Mouse (Mus musculus): ENCODE data around the gene Lrrk1. TPM values are rescaled to one million over a fixed set of nuclear protein-coding genes. Genes with fewer than 3 reads are reported as not detected.
"Not testable (repeated sequence)": the region's sequence is repeated elsewhere in the genome, so short reads cannot be mapped to it uniquely, and the experiment has no call there.

Gene Lrrk1
- polyA plus RNA-seq, 1 experiment from 2014 or later: 15.4 TPM

- WGBS: 91% methylated on average over 10 of the region's 10 CpGs
- ATAC-seq: not testable (repeated sequence)
Observed at GRCm38 (mm10) chr7:66190385-66190784, 197.8 kb downstream of the Lrrk1 start.

GRCm38 (mm10) chr7:66187581-66188231 lies 200.4 kb downstream of the Lrrk1 start:
- Histone ChIP-seq H3K4me1 (ENCODE audit: control insufficient read depth, insufficient read depth, low read length) (no peaks in the 10 kb centered on the region), H3K27ac (ENCODE audit: low read length) (no peak overlapping the region), H3K27me3 (replicated peaks; ENCODE audit: control insufficient read depth, insufficient read depth, low read length) (no peaks in the 10 kb centered on the region), H3K4me3 (ENCODE audit: low read length) (no peak overlapping the region), H3K4me2 (ENCODE audit: low read depth, low read length) (no peak overlapping the region), H3K9ac (ENCODE audit: low read depth, low read length) (no peak overlapping the region), H3K36me3 (ENCODE audit: control insufficient read depth, insufficient read depth, low read length) (no peaks in the 10 kb centered on the region), H3K9me3 (ENCODE audit: control insufficient read depth, low read length) (no peaks in the 10 kb centered on the region)
- ATAC-seq: no peak
- 78% methylated on average over 4 of the region's 4 CpGs for WGBS

More at GRCm38 (mm10) chr7:66190385-66190784, 197.8 kb downstream of the Lrrk1 start:
- not testable (repeated sequence) for H3K36me3 ChIP-seq (ENCODE audit: control insufficient read depth, insufficient read depth, low read length); H3K27me3 ChIP-seq (replicated peaks; ENCODE audit: control insufficient read depth, insufficient read depth, low read length); H3K4me1 ChIP-seq (ENCODE audit: control insufficient read depth, insufficient read depth, low read length); H3K4me2 ChIP-seq (ENCODE audit: low read depth, low read length); H3K9ac ChIP-seq (ENCODE audit: low read depth, low read length); H3K9me3 ChIP-seq (ENCODE audit: control insufficient read depth, low read length); H3K4me3 ChIP-seq (ENCODE audit: low read length); H3K27ac ChIP-seq (ENCODE audit: low read length)

GRCm38 (mm10) chr7:66185370-66185769 lies 202.8 kb downstream of the Lrrk1 start:
- no peaks in the 10 kb centered on the region for H3K9me3 ChIP-seq (ENCODE audit: control insufficient read depth, low read length)

GRCm38 (mm10) chr7:66184026-66184425 lies 204.1 kb downstream of the Lrrk1 start:
- Histone ChIP-seq H3K27me3 (replicated peaks; ENCODE audit: control insufficient read depth, insufficient read depth, low read length) (no peaks in the 10 kb centered on the region), H3K36me3 (ENCODE audit: control insufficient read depth, insufficient read depth, low read length) (no peaks in the 10 kb centered on the region), H3K9me3 (ENCODE audit: control insufficient read depth, low read length) (no peaks in the 10 kb centered on the region), H3K27ac (ENCODE audit: low read length) (no peak overlapping the region), H3K4me3 (ENCODE audit: low read length) (no peak overlapping the region), H3K9ac (ENCODE audit: low read depth, low read length) (no peak overlapping the region), H3K4me1 (ENCODE audit: control insufficient read depth, insufficient read depth, low read length) (no peaks in the 10 kb centered on the region), H3K4me2 (ENCODE audit: low read depth, low read length) (no peak overlapping the region)
- 85% methylated on average over 4 of the region's 4 CpGs for WGBS
- no peak for ATAC-seq

More at GRCm38 (mm10) chr7:66185370-66185769, 202.8 kb downstream of the Lrrk1 start:
- no peaks in the 10 kb centered on the region for H3K36me3 ChIP-seq (ENCODE audit: control insufficient read depth, insufficient read depth, low read length)
- WGBS: 90% methylated on average over 5 of the region's 5 CpGs
- H3K4me2 ChIP-seq (ENCODE audit: low read depth, low read length): no peak overlapping the region
- H3K27ac ChIP-seq (ENCODE audit: low read length): no peak overlapping the region
- no peaks in the 10 kb centered on the region for H3K4me1 ChIP-seq (ENCODE audit: control insufficient read depth, insufficient read depth, low read length)
- H3K9ac ChIP-seq (ENCODE audit: low read depth, low read length): no peak overlapping the region
- no peaks in the 10 kb centered on the region for H3K27me3 ChIP-seq (replicated peaks; ENCODE audit: control insufficient read depth, insufficient read depth, low read length)
- no peak for ATAC-seq
- H3K4me3 ChIP-seq (ENCODE audit: low read length): no peak overlapping the region

- H3K27ac ChIP-seq (ENCODE audit: low read length): no peak overlapping the region
- no peaks in the 10 kb centered on the region for H3K36me3 ChIP-seq (ENCODE audit: control insufficient read depth, insufficient read depth, low read length)
- no peaks in the 10 kb centered on the region for H3K27me3 ChIP-seq (replicated peaks; ENCODE audit: control insufficient read depth, insufficient read depth, low read length)
- H3K4me3 ChIP-seq (ENCODE audit: low read length): no peak overlapping the region
- ATAC-seq: no peak
- H3K9ac ChIP-seq (ENCODE audit: low read depth, low read length): no peak overlapping the region
- H3K9me3 ChIP-seq (ENCODE audit: control insufficient read depth, low read length): no peaks in the 10 kb centered on the region
- H3K4me2 ChIP-seq (ENCODE audit: low read depth, low read length): no peak overlapping the region
- WGBS: 65% methylated on average over 8 of the region's 8 CpGs
- H3K4me1 ChIP-seq (ENCODE audit: control insufficient read depth, insufficient read depth, low read length): no peaks in the 10 kb centered on the region
Observed at GRCm38 (mm10) chr7:66183404-66183803, 204.7 kb downstream of the Lrrk1 start.

GRCm38 (mm10) chr7:66182075-66182715 lies 206.0 kb downstream of the Lrrk1 start:
- WGBS: 84% methylated on average over 7 of the region's 7 CpGs
- no peaks in the 10 kb centered on the region for H3K36me3 ChIP-seq (ENCODE audit: control insufficient read depth, insufficient read depth, low read length)
- H3K9me3 ChIP-seq (ENCODE audit: control insufficient read depth, low read length): no peaks in the 10 kb centered on the region
- no peaks in the 10 kb centered on the region for H3K4me1 ChIP-seq (ENCODE audit: control insufficient read depth, insufficient read depth, low read length)
- ATAC-seq: no peak
- no peak overlapping the region for H3K4me2 ChIP-seq (ENCODE audit: low read depth, low read length)
- no peak overlapping the region for H3K9ac ChIP-seq (ENCODE audit: low read depth, low read length)
- no peak overlapping the region for H3K4me3 ChIP-seq (ENCODE audit: low read length)
- H3K27me3 ChIP-seq (replicated peaks; ENCODE audit: control insufficient read depth, insufficient read depth, low read length): no peaks in the 10 kb centered on the region
- no peak overlapping the region for H3K27ac ChIP-seq (ENCODE audit: low read length)

- H3K4me2 ChIP-seq (ENCODE audit: low read depth, low read length): no peak overlapping the region
- no peaks in the 10 kb centered on the region for H3K9me3 ChIP-seq (ENCODE audit: control insufficient read depth, low read length)
- ATAC-seq: no peak
- no peaks in the 10 kb centered on the region for H3K4me1 ChIP-seq (ENCODE audit: control insufficient read depth, insufficient read depth, low read length)
- H3K9ac ChIP-seq (ENCODE audit: low read depth, low read length): no peak overlapping the region
- no peak overlapping the region for H3K27ac ChIP-seq (ENCODE audit: low read length)
- WGBS: 91% methylated on average over 10 of the region's 10 CpGs
- no peaks in the 10 kb centered on the region for H3K36me3 ChIP-seq (ENCODE audit: control insufficient read depth, insufficient read depth, low read length)
- H3K27me3 ChIP-seq (replicated peaks; ENCODE audit: control insufficient read depth, insufficient read depth, low read length): no peaks in the 10 kb centered on the region
- H3K4me3 ChIP-seq (ENCODE audit: low read length): no peak overlapping the region
Observed at GRCm38 (mm10) chr7:66180711-66181365, 207.3 kb downstream of the Lrrk1 start.

- Histone ChIP-seq H3K9ac (ENCODE audit: low read depth, low read length) (no peak overlapping the region), H3K27me3 (replicated peaks; ENCODE audit: control insufficient read depth, insufficient read depth, low read length) (no peaks in the 10 kb centered on the region), H3K4me1 (ENCODE audit: control insufficient read depth, insufficient read depth, low read length) (no peaks in the 10 kb centered on the region), H3K4me3 (ENCODE audit: low read length) (no peak overlapping the region), H3K4me2 (ENCODE audit: low read depth, low read length) (no peak overlapping the region), H3K36me3 (ENCODE audit: control insufficient read depth, insufficient read depth, low read length) (no peaks in the 10 kb centered on the region), H3K27ac (ENCODE audit: low read length) (no peak overlapping the region), H3K9me3 (ENCODE audit: control insufficient read depth, low read length) (no peaks in the 10 kb centered on the region)
- no peak for ATAC-seq
- WGBS: 72% methylated on average over 3 of the region's 3 CpGs
Observed at GRCm38 (mm10) chr7:66180260-66180659, 207.9 kb downstream of the Lrrk1 start.

GRCm38 (mm10) chr7:66179711-66180110 lies 208.4 kb downstream of the Lrrk1 start:
- Histone ChIP-seq H3K4me2 (ENCODE audit: low read depth, low read length) (no peak overlapping the region), H3K27me3 (replicated peaks; ENCODE audit: control insufficient read depth, insufficient read depth, low read length) (no peaks in the 10 kb centered on the region), H3K9ac (ENCODE audit: low read depth, low read length) (no peak overlapping the region), H3K4me1 (ENCODE audit: control insufficient read depth, insufficient read depth, low read length) (no peaks in the 10 kb centered on the region), H3K4me3 (ENCODE audit: low read length) (no peak overlapping the region), H3K27ac (ENCODE audit: low read length) (no peak overlapping the region), H3K9me3 (ENCODE audit: control insufficient read depth, low read length) (no peaks in the 10 kb centered on the region), H3K36me3 (ENCODE audit: control insufficient read depth, insufficient read depth, low read length) (no peaks in the 10 kb centered on the region)
- 86% methylated on average over 7 of the region's 7 CpGs for whole genome bisulfite sequencing
- no peak for ATAC-seq
